In genomic region chr19:10555624-10556510, GRCm38 (mm10) we compare ENCODE assay signal across 8 mouse cellular contexts. TPM values are rescaled to one million over a fixed set of nuclear protein-coding genes. Genes with fewer than 3 reads are reported as not detected.
A peak's percentile ranks its signal among the peaks of the same experiment; 100 is the strongest.
DNase-seq lines count a peak whose midpoint lies in the region; ATAC-seq and TF ChIP-seq lines count a peak whose summit lies in the region.

Tmem216 (minus strand) TSS chr19:10556238.

- peak; percentile 23; the same call in 1 of the 2 replicates for TF ChIP-seq CTCF in layer of hippocampus, adult 2 months (conservative IDR thresholded peaks at IDR 0.05)
- TF ChIP-seq CTCF in lung, embryonic 14.5 days (IDR thresholded peaks at IDR 0.05; ENCODE audit: low read depth), result peak; percentile 17; the same call in 1 of the 2 replicates
- no peak for TF ChIP-seq CTCF in olfactory bulb, adult 2 months (IDR thresholded peaks at IDR 0.05; ENCODE audit: insufficient read depth, low read depth, low read length)
- TF ChIP-seq CTCF in thymus, adult 2 months (IDR thresholded peaks at IDR 0.05; ENCODE audit: borderline replicate concordance, control insufficient read depth, extremely low read depth, insufficient read depth, low read length, poor library complexity), result 0 out of 2 replicates have a peak, but pooled peaks have one; percentile 2

- H3K4me2 ChIP-seq in forebrain, embryonic 15.5 days (replicated peaks), result peak within 1 kb of the TSS; percentile 83
- H3K4me2 ChIP-seq in lung, embryonic 14.5 days, result peak within 1 kb of the TSS; percentile 89

- peak within 1 kb of the TSS; percentile 69 for H3K9ac ChIP-seq in forebrain, embryonic 15.5 days (replicated peaks)
- peak within 1 kb of the TSS; percentile 64 for H3K9ac ChIP-seq in lung, embryonic 14.5 days

- H3K27ac ChIP-seq in forebrain, embryonic 15.5 days (replicated peaks), result peak within 1 kb of the TSS; percentile 84
- peak within 1 kb of the TSS; percentile 91 for H3K27ac ChIP-seq in layer of hippocampus, adult 2 months
- H3K27ac ChIP-seq in lung, embryonic 14.5 days (ENCODE audit: low read depth), result peak within 1 kb of the TSS; percentile 58
- H3K27ac ChIP-seq in olfactory bulb, adult 2 months (ENCODE audit: insufficient read depth, low read depth, low read length), result peak within 1 kb of the TSS; percentile 70
- H3K27ac ChIP-seq in thymus, adult 2 months (ENCODE audit: control insufficient read depth, insufficient read depth, low read length), result peak within 1 kb of the TSS; percentile 71

- intact Hi-C loops in heart, postnatal 25 days (cut with DNase I), result loop anchor here (2.0 kb wide), 3 partner anchors 19 to 49 kb away; partner anchors contain the start of genes Ddb1, Sdhaf2 and Tkfc

- under 1% methylated on average over 43 of the region's 43 CpGs for WGBS in forebrain, embryonic 15.5 days
- WGBS in lung, embryonic 14.5 days, result 1% methylated on average over 43 of the region's 43 CpGs
- WGBS in olfactory bulb, adult 2 months, result under 1% methylated on average over 43 of the region's 43 CpGs
- WGBS in thymus, adult 2 months, result 3% methylated on average over 43 of the region's 43 CpGs

- H3K4me3 ChIP-seq in forebrain, embryonic 15.5 days, result peak within 1 kb of the TSS; percentile 71
- peak within 1 kb of the TSS; percentile 79 for H3K4me3 ChIP-seq in layer of hippocampus, adult 2 months
- peak within 1 kb of the TSS; percentile 66 for H3K4me3 ChIP-seq in lung, embryonic 14.5 days (ENCODE audit: low read depth, low read length)
- peak within 1 kb of the TSS; percentile 86 for H3K4me3 ChIP-seq in olfactory bulb, adult 2 months (ENCODE audit: insufficient read depth, low read depth, low read length)
- peak within 1 kb of the TSS; percentile 74 for H3K4me3 ChIP-seq in thymus, adult 2 months (ENCODE audit: control insufficient read depth, insufficient read depth, low read length)

- peaks cover 13% of the 10 kb centered on the region for H3K36me3 ChIP-seq in forebrain, embryonic 15.5 days
- peaks cover 18% of the 10 kb centered on the region for H3K36me3 ChIP-seq in lung, embryonic 14.5 days (ENCODE audit: insufficient read depth)
- H3K36me3 ChIP-seq in thymus, adult 2 months (ENCODE audit: control insufficient read depth, insufficient read depth, low read length), result no peaks in the 10 kb centered on the region

- peak; percentile 83 for DNase-seq in ES-CJ7 (ENCODE audit: low read depth, low spot score)
- peak; percentile 78 for DNase-seq in cerebellum, adult 11 months
- peak; percentile 72 for DNase-seq in heart, postnatal 25 days (ENCODE audit: low spot score)
- peak; percentile 79 to 87 for DNase-seq in layer of hippocampus, adult 2 months (ENCODE audit: low spot score in 2 of 2)
- peak; percentile 90 for DNase-seq in lung, embryonic 14.5 days
- peak; percentile 89 for DNase-seq in thymus, adult 2 months

- peak; percentile 99 for ATAC-seq in forebrain, embryonic 15.5 days (replicated peaks)
- peak; percentile 99 for ATAC-seq in lung, embryonic 14.5 days (ENCODE audit: insufficient read depth)

- no peaks in the 10 kb centered on the region for H3K27me3 ChIP-seq in forebrain, embryonic 15.5 days
- H3K27me3 ChIP-seq in lung, embryonic 14.5 days (ENCODE audit: insufficient read depth, low read length), result no peaks in the 10 kb centered on the region
- H3K27me3 ChIP-seq in thymus, adult 2 months (ENCODE audit: control insufficient read depth, insufficient read depth, low read length), result no peaks in the 10 kb centered on the region

- peaks cover 21% of the 10 kb centered on the region for H3K4me1 ChIP-seq in forebrain, embryonic 15.5 days
- H3K4me1 ChIP-seq in lung, embryonic 14.5 days (ENCODE audit: insufficient read depth), result 0 out of 2 replicates have a peak, but pooled peaks cover 6% of the 10 kb centered on the region
- no peaks in the 10 kb centered on the region for H3K4me1 ChIP-seq in olfactory bulb, adult 2 months (ENCODE audit: control insufficient read depth, insufficient read depth, low read length)
- peaks cover 6% of the 10 kb centered on the region for H3K4me1 ChIP-seq in thymus, adult 2 months (replicated peaks; ENCODE audit: control insufficient read depth, insufficient read depth, low read length)

- no peaks in the 10 kb centered on the region for H3K9me3 ChIP-seq in forebrain, embryonic 15.5 days
- no peaks in the 10 kb centered on the region for H3K9me3 ChIP-seq in lung, embryonic 14.5 days (ENCODE audit: low read depth, low read length)

- peak; percentile 34; the same call in 1 of the 2 replicates for TF ChIP-seq POLR2A in olfactory bulb, adult 2 months (IDR thresholded peaks at IDR 0.05; ENCODE audit: insufficient read depth, low read depth, low read length)
- TF ChIP-seq POLR2A in thymus, adult 2 months (IDR thresholded peaks at IDR 0.05; ENCODE audit: control insufficient read depth, extremely low read depth, insufficient read depth, low read length, poor library complexity), result peak; percentile 74; the same call in 1 of the 2 replicates

RNA-seq across cellular contexts. Expression of gene Tmem216, which starts in this region (rescaled TPM):
- 43.3 and 47.8 TPM in 2 replicates for polyA plus RNA-seq in forebrain, embryonic 15.5 days (2015; fragmentation: Nextera tagmentation; extraction: Ambion mirVana)
- 1 to 10 TPM; 4.1 to 4.6 TPM for total RNA-seq in heart, postnatal 25 days (2021)
- total RNA-seq in layer of hippocampus, adult 2 months (2021), result 10 to 100 TPM; 10.8 to 11.4 TPM
- polyA plus RNA-seq in lung, embryonic 14.5 days (2014; fragmentation: Nextera tagmentation; extraction: Ambion mirVana), result 59.2 and 60.2 TPM in 2 replicates
- not detected in 2 replicates for polyA plus RNA-seq in olfactory bulb, adult 2 months (2012; ENCODE audit: insufficient read depth, insufficient read length, low replicate concordance, missing spikeins)
- polyA plus RNA-seq in thymus, adult 2 months (2012; rRNA removed), result 14.8 and 22.2 TPM in 2 replicates

Comparison
In these comparisons a context has a peak if more than half of its experiments do, and no peak if none do; other contexts are left out.
1. Peak in every context shown above with its lines: DNase-seq, ATAC-seq, H3K4me3 ChIP-seq and H3K27ac ChIP-seq.
2. RNA of gene Tmem216 (polyA plus RNA-seq): 59.2 to 60.2 TPM in lung, embryonic 14.5 days, 43.3 to 47.8 TPM in forebrain, embryonic 15.5 days and 14.8 to 22.2 TPM in thymus, adult 2 months; not detected in olfactory bulb, adult 2 months; every median in the first group is over 10 times any median in the second.